Mouse (Mus musculus): ENCODE results near the gene Dpyd. TPM values are rescaled to one million over a fixed set of nuclear protein-coding genes. Genes with fewer than 3 reads are reported as not detected.

Gene Dpyd
- total and polyA plus RNA-seq, 2 experiments from 2014 or later: 5.8 to 7.5 TPM

- no peak for TF ChIP-seq CTCF (IDR thresholded peaks at IDR 0.05; ENCODE audit: low read depth)
- Histone ChIP-seq H3K27ac (ENCODE audit: low read depth, low read length) (no peak overlapping the region), H3K9me3 (ENCODE audit: low read length) (no peaks in the 10 kb centered on the region), H3K4me2 (ENCODE audit: low read depth) (no peak overlapping the region), H3K36me3 (ENCODE audit: insufficient read depth) (no peaks in the 10 kb centered on the region), H3K27me3 (ENCODE audit: insufficient read depth, low read length) (no peaks in the 10 kb centered on the region), H3K4me3 (ENCODE audit: low read depth, low read length) (no peak overlapping the region), H3K9ac (no peak overlapping the region), H3K4me1 (ENCODE audit: insufficient read depth) (no peaks in the 10 kb centered on the region)
- DNase-seq: peak; percentile 27
- peak; percentile 92 for ATAC-seq
- WGBS: 24% methylated on average over 9 of the region's 9 CpGs
Measured at GRCm38 (mm10) chr3:118626455-118627375, 64.8 kb downstream of the Dpyd start.

DNA sequence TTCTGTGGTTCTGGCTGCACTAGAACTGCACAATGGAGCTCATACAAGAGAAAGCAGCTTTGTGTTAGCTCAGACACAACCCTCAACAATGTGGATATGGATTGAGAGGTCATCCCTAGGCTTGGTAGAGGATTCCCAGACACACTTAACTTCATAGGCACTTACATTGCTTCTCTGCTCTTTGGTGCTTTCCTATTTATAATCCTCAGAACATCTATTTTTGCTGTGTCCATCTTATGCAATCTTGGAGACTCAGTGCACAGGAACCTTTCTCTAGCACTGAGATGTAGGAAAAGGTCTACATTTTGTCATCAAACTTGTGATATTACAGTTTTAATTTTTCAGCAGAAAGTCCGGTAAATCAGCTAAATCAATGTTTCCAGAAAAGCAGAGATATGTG lies 67.8 kb downstream of the Dpyd start:
- WGBS: 95% methylated on average over 1 of the region's 1 CpGs
- ATAC-seq: no peak

DNA sequence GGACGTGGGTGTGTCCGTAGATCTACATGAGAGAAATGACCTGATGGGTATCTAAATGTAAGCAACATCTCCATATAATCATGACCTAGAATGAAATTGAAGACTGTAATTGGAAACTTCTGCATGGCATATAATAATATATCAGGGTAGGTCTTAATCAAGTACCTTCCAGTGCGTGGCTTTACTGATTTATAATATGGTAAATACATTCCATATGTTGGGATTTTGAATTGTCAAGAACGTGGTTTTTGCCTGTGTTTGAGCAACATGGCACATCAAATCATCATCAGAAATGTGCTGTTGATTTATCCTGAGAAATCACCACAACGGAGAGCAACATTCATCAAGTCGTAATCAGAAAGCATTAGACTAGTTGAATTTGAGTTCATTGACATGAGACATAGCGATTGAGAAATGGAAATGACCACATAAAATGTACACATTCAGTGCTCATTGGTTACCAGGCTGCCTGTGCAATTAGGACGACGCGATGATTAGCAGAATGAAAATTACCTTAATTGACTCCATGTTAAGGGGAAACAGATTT lies 84.2 kb downstream of the Dpyd start:
- 65% methylated on average over 10 of the region's 10 CpGs for whole genome bisulfite sequencing

More for the DNA sequence above, 67.8 kb downstream of the Dpyd start:
- no peaks in the 10 kb centered on the region for H3K36me3 ChIP-seq (ENCODE audit: insufficient read depth)
- no peak for TF ChIP-seq CTCF (IDR thresholded peaks at IDR 0.05; ENCODE audit: low read depth)
- H3K27ac ChIP-seq (ENCODE audit: low read depth, low read length): no peak overlapping the region
- no peaks in the 10 kb centered on the region for H3K9me3 ChIP-seq (ENCODE audit: low read length)
- no peak overlapping the region for H3K9ac ChIP-seq
- H3K4me1 ChIP-seq (ENCODE audit: insufficient read depth): no peaks in the 10 kb centered on the region
- no peak overlapping the region for H3K4me3 ChIP-seq (ENCODE audit: low read depth, low read length)
- no peaks in the 10 kb centered on the region for H3K27me3 ChIP-seq (ENCODE audit: insufficient read depth, low read length)
- no peak for DNase-seq
- no peak overlapping the region for H3K4me2 ChIP-seq (ENCODE audit: low read depth)

DNA sequence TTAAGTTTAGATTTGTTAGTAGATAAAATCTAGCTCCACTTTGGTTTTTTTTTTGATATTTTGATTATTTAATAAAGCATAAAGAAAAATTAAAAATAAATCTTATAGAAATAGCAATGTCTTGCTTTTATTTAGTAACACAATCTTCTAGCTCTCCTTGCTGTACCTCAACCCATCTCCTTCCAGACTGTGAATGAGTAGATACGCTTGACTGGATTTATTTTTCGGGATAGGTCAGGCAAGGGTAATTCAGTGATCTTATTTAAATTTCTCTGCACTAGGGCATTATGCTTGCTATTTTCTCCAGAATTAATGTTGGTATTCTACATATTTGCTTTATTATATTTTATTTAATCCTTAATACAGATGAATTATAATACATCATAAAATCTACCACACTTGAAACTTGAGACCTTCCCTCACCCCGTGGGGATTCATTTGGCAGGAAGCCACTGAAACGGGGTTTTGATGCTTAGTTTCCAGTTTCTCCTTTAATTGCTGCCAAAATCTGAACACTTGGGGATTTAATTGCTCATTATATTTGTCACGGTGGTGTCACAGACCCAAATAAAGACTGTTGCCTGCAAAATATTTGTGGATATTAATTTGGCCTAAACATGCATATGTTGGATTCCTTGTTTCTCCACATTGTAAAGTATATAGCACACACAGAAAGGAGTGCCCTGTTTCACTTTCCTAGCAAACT lies 102.2 kb downstream of the Dpyd start:
- ATAC-seq (no peak), DNase-seq (peak; percentile 22)
- Histone ChIP-seq H3K27ac (ENCODE audit: low read depth, low read length) (no peak overlapping the region), H3K27me3 (ENCODE audit: insufficient read depth, low read length) (no peaks in the 10 kb centered on the region), H3K9ac (no peak overlapping the region), H3K9me3 (ENCODE audit: low read length) (no peaks in the 10 kb centered on the region), H3K4me3 (ENCODE audit: low read depth, low read length) (no peak overlapping the region), H3K4me1 (ENCODE audit: insufficient read depth) (no peaks in the 10 kb centered on the region), H3K36me3 (ENCODE audit: insufficient read depth) (no peaks in the 10 kb centered on the region), H3K4me2 (ENCODE audit: low read depth) (no peak overlapping the region)
- no peak for TF ChIP-seq CTCF (IDR thresholded peaks at IDR 0.05; ENCODE audit: low read depth)
- 20% methylated on average over 5 of the region's 5 CpGs for WGBS

More for the DNA sequence above, 84.2 kb downstream of the Dpyd start:
- no peaks in the 10 kb centered on the region for H3K4me1 ChIP-seq (ENCODE audit: insufficient read depth)
- no peak overlapping the region for H3K4me2 ChIP-seq (ENCODE audit: low read depth)
- no peaks in the 10 kb centered on the region for H3K27me3 ChIP-seq (ENCODE audit: insufficient read depth, low read length)
- no peak overlapping the region for H3K4me3 ChIP-seq (ENCODE audit: low read depth, low read length)
- no peak overlapping the region for H3K27ac ChIP-seq (ENCODE audit: low read depth, low read length)
- H3K9ac ChIP-seq: no peak overlapping the region
- no peaks in the 10 kb centered on the region for H3K9me3 ChIP-seq (ENCODE audit: low read length)
- no peaks in the 10 kb centered on the region for H3K36me3 ChIP-seq (ENCODE audit: insufficient read depth)
- ATAC-seq: no peak
- DNase-seq: no peak
- no peak for TF ChIP-seq CTCF (IDR thresholded peaks at IDR 0.05; ENCODE audit: low read depth)

DNA sequence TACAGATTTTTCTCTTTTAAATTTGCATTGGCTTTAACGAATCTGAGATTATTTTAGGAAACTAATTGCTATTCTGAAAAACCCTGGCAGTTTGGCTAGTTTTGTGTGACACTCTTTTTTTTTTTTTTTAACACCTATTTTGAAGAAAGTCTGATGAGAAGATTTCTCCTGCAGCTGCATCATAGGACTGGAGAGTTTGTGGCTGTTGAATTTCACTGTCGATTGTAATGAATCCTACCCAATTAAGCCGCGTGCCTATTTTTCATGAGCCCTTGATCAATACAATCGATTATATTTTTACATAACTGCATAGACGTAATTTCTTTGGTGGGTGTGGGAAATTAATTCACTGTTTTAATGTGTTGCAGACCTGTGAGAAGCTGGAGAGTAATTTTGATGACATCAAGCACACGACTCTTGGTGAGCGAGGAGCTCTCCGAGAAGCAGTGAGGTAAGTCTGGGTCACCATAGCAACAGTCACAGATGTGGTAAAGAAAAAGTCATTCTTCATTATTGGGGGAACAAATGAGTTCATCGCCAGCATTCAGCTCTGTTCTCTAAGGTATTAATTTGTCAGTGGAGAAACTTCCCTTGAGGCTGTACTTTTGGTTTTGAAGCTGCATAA lies 112.3 kb downstream of the Dpyd start:
- ATAC-seq (peak; percentile 62; the same call in 1 of the 2 replicates), DNase-seq (peak; percentile 64)
- H3K4me2 ChIP-seq (ENCODE audit: low read depth): peak overlapping the region; percentile 41
- H3K4me1 ChIP-seq (ENCODE audit: insufficient read depth): no peaks in the 10 kb centered on the region
- H3K36me3 ChIP-seq (ENCODE audit: insufficient read depth): no peaks in the 10 kb centered on the region
- no peaks in the 10 kb centered on the region for H3K9me3 ChIP-seq (ENCODE audit: low read length)
- H3K4me3 ChIP-seq (ENCODE audit: low read depth, low read length): peak overlapping the region; percentile 20; the same call in 1 of the 2 replicates
- H3K27me3 ChIP-seq (ENCODE audit: insufficient read depth, low read length): no peaks in the 10 kb centered on the region
- no peak for TF ChIP-seq CTCF (IDR thresholded peaks at IDR 0.05; ENCODE audit: low read depth)
- H3K27ac ChIP-seq (ENCODE audit: low read depth, low read length): no peak overlapping the region
- no peak overlapping the region for H3K9ac ChIP-seq
- WGBS: 11% methylated on average over 10 of the region's 10 CpGs

DNA sequence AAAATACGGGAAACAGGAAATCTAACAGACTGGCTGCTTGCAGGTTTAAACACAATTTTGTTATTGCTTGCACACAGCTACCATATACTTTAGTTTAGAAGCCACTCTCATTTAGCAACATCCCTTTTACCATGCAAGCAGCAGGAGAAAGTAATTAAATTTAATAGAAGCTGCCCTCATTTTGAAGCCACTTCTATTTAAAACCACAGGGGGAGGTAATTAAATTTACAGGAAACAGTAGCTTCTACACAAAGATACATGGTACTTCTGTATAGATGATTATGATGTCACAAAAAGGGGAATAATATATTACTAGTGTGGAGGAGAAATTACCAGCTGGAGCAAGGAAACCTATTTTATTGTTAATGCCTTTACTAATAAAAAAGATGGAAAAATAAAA lies 113.5 kb downstream of the Dpyd start:
- Histone ChIP-seq H3K4me1 (ENCODE audit: insufficient read depth) (no peaks in the 10 kb centered on the region), H3K36me3 (ENCODE audit: insufficient read depth) (no peaks in the 10 kb centered on the region), H3K4me3 (ENCODE audit: low read depth, low read length) (no peak overlapping the region), H3K9ac (no peak overlapping the region), H3K27me3 (ENCODE audit: insufficient read depth, low read length) (no peaks in the 10 kb centered on the region), H3K4me2 (ENCODE audit: low read depth) (no peak overlapping the region), H3K27ac (ENCODE audit: low read depth, low read length) (no peak overlapping the region), H3K9me3 (ENCODE audit: low read length) (no peaks in the 10 kb centered on the region)
- TF ChIP-seq CTCF (IDR thresholded peaks at IDR 0.05; ENCODE audit: low read depth): no peak
- ATAC-seq (no peak), DNase-seq (no peak)
- WGBS: 14% methylated on average over 1 of the region's 1 CpGs

Data from forebrain, postnatal 0 days (tissue).